Mouse (Mus musculus) adrenal gland, adult 18-20 months (tissue): ENCODE data around the gene Agfg2. TPM values are rescaled to one million over a fixed set of nuclear protein-coding genes. Genes with fewer than 3 reads are reported as not detected.
A peak's percentile ranks its signal among the peaks of the same experiment; 100 is the strongest.

ENCODE experiments used
- DNase-seq, 2 experiments: peaks; one replicate each; pipeline ENCODE4 v3.0.0; 2021 to 2022; ENCODE audit warnings: low spot score in 2 of 2
- total RNA-seq, 2 experiments: library from RNA; stranded (reverse); gene quantifications; 1 replicate in 1 of 2; 2 replicates in 1 of 2; pipeline ENCODE4 v1.2.3; 2021

Agfg2 gene
- total RNA-seq, 2 experiments from 2014 or later: 25.3 to 28.8 TPM

DNA sequence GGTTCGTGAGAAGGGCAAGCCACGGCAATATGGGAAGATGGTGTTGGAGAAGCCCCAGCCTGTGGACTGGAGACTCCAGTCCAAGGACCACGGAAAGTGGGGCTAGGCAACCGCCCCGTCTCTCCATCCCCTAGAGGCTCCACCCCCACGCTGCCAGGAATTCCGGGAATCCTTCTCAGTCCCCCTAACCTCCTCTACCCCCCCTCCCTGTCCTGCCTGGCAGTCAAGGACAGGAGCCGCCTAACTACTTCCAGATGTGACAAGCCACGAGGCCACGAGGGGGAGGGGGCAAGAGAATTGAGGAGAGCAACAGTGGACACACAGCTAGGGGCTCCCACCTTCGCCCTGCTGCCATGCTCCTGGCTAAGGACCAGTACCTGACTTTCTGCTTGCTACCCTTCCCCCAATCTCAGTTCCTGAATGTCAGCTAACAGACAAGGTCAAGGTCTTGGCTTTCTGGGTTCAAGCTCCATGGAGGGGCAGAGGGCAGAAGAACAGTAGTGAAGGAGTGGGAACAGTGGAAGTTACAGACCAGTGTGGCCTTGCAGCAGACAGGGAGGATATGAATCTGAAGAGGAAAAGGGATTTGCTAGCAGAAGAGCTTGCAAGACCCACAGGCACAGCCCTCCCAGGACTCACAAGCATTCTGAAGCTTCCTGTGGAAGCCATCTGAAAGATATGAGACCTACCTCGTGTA, 73.8 kb downstream of the Agfg2 start:
- DNase-seq: peak; percentile 58 to 71

DNA sequence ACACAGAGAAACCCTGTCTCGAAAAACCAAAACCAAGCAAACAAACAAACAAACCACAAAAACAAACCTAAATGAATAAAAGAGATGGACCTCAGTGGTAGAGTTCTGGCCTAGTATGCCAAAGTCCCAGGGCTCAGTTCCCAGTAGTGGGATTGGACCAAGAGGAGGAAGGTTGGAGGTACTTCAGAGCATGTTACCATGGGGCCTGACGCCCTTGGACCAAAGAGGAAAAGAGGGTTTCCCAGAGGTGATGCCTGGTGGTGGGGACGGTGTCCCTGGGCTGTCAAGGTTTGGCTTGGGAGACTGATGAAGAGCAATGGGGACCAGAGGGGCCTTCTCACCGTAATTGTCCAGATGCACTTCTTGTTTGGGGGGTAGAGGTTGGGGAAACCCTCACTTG, 74.5 kb downstream of the Agfg2 start:
- DNase-seq: no peak

- no peak for DNase-seq
Observed at GRCm38 (mm10) chr5:137609292-137609691, 75.2 kb downstream of the Agfg2 start.

GRCm38 (mm10) chr5:137608654-137609190, 75.8 kb downstream of the Agfg2 start:
- no peak for DNase-seq

DNA sequence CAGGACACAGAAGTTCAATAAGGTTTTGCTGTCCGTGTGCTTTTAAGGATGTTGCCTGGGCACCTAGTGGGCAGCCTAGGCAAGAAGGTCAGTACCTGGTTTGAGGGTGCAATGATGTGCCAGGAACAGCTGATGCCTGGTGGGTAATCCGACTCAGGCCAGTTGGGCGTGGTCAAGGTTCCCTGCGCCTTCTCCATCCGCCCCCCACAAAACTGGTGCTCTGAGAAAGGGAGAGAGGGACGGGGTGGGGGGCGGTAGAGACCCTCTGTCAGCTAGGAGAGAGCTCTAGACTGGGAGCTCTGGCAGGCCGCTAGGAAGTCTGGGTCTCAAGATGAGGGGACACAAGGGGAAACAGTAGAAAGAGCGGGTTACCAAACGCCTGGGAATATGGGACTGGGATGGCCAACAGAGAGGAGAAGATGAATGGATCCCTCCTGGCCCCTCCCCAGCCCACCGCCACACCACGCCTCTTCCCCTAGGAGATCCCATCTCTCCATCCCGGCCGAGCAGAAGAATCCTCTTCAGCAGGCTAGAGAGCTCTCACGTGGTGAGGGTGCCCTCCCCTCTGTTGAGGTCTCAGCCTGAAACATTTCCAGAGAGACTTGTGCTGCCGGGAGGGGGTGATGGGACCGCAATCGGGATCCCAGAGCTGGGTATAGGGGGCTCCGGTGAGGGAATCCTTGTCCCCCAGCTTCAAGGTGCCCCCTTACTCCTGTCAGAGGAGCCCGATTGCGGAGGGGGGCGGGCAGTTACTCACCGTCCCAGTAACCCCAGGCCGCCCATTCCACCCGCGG, 76.5 kb downstream of the Agfg2 start:
- no peak for DNase-seq

- DNase-seq: no peak
Observed at GRCm38 (mm10) chr5:137601365-137601729, 83.2 kb downstream of the Agfg2 start.

- DNase-seq: peak; percentile 95 to 97
Observed at GRCm38 (mm10) chr5:137600619-137601364, 83.7 kb downstream of the Agfg2 start, which contains the start of gene Mospd3. Gene Mospd3 (minus strand): TSS chr5:137601058.

Other genes with a start within 250 kb of the Agfg2 start
- not detected for gene Zan, start 207.7 kb downstream of the Agfg2 start, total RNA-seq
- 10 to 100 TPM; 23.5 to 24.7 TPM for gene Pop7, start 182.2 kb downstream of the Agfg2 start, total RNA-seq
- gene Gigyf1, start 166.2 kb downstream of the Agfg2 start, total RNA-seq: 10 to 100 TPM; 27.6 to 36.4 TPM
- not detected for gene Epo, start 151.5 kb downstream of the Agfg2 start, total RNA-seq
- gene Gnb2, start 151.2 kb downstream of the Agfg2 start, total RNA-seq: 100 to 1,000 TPM; 517 to 525 TPM
- 1 to 10 TPM; 2.5 to 4.9 TPM for gene Actl6b, start 131.2 kb downstream of the Agfg2 start, total RNA-seq
- gene Tfr2, start 114.9 kb downstream of the Agfg2 start, total RNA-seq: 1 to 10 TPM; 1.8 to 2.7 TPM
- 10 to 100 TPM; 41.3 to 43.6 TPM for gene Mospd3, start 83.7 kb downstream of the Agfg2 start, total RNA-seq
- gene Pcolce, start 70.9 kb downstream of the Agfg2 start, total RNA-seq: 100 to 1,000 TPM; 667 to 880 TPM
- 1 to 10 TPM in 1 of 2 experiments, under 1 TPM in 1; 0.93 to 1.3 TPM for gene Fbxo24, start 55.7 kb downstream of the Agfg2 start, total RNA-seq
- 10 to 100 TPM; 30.3 to 32.7 TPM for gene Lrch4, start 55.6 kb downstream of the Agfg2 start, total RNA-seq
- gene Gm20605, start 55.6 kb downstream of the Agfg2 start, total RNA-seq: 10 to 100 TPM; 10.7 to 11.3 TPM
- 1 to 10 TPM; 4.1 to 5.4 TPM for gene Sap25, start 43.4 kb downstream of the Agfg2 start, total RNA-seq
- gene Irs3, start 39.0 kb downstream of the Agfg2 start, total RNA-seq: 10 to 100 TPM in 1 of 2 experiments, 1 to 10 TPM in 1; 6.7 to 27.5 TPM
- 1 to 10 TPM; 4.2 to 4.7 TPM for gene Nyap1, start 56.9 kb upstream of the Agfg2 start, total RNA-seq
- gene Tsc22d4, start 61.0 kb upstream of the Agfg2 start, total RNA-seq: 10 to 100 TPM; 72.5 to 80.5 TPM
- gene Ppp1r35, start 94.1 kb upstream of the Agfg2 start, total RNA-seq: 10 to 100 TPM; 23.7 to 24.6 TPM
- 10 to 100 TPM; 39.9 to 44.6 TPM for gene Mepce, start 102.9 kb upstream of the Agfg2 start, total RNA-seq
- gene Zcwpw1, start 103.1 kb upstream of the Agfg2 start, total RNA-seq: 1 to 10 TPM; 2.3 to 2.4 TPM
- 1 to 10 TPM; 2.6 to 4.3 TPM for gene Pilra, start 151.6 kb upstream of the Agfg2 start, total RNA-seq
- 1 to 10 TPM; 1.8 to 2.9 TPM for gene Pilrb1, start 173.4 kb upstream of the Agfg2 start, total RNA-seq
- 1 to 10 TPM; 1.1 to 2.5 TPM for gene Pilrb2, start 187.1 kb upstream of the Agfg2 start, total RNA-seq
- under 1 TPM in 1 of 2 experiments, not detected in 1; 0.10 TPM for gene Cyp3a13, start 236.9 kb upstream of the Agfg2 start, total RNA-seq